Mouse (Mus musculus) WW6 (cell line): ENCODE results near the gene Chst13.

ENCODE experiments used
- DNase-seq: peaks from one replicate; pipeline ENCODE4 v3.0.0-alpha.2; 2013; ENCODE audit warnings: low read depth, low spot score

Gene Chst13

DNA sequence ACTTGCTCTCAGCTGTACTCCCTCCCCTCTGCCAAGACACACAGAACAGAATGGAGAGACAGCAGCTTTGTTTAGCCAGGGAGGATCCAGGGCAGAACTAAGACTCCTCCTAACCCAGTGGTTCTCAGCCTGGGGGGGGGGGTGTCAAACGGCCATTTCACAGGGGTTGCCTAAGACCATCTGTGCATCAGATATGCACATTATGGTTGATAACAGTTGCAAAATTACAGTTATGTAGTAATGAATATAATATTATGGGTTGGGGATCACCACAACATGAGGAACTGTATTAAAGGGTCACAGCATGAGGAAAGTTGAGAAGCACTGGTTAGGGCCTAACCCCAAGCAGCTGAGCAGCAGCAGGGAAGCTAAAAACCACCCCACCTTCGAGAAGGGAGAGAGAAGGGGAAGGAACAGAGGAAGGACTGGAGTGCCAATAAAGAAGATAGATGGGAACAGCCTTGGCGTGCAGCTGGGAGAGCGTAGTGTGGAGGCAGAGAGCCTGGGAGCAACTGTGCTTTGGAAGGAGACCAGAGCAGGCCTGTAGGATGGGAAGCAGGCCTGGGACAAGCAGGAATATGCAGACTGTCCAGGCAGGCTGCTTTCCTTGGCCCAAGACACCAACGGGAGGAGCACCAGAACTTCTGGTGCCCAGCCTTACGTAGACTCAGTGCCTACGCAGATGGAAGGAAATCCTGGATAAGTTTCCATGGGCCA is 5.4 kb downstream of the Chst13 start:
- no peak for DNase-seq

DNA sequence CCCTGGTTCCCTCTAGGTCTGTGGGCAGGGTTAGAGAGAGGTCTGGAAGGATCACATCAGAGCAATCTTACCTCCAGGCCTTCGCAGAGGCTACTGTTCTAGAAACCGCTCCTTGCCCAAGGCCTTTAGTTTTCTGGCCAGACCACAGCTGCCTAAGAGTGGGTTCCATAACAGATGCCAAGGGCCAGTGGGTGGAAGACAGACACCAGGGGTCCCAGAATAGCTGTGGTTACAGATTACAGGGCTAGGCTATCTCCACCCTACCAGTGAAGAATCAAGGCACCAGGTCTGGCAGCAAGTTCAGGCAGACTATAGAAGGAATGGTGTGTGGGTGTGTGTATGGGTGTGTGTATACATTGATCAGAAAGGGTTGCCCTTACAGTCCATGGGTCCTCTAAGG is 6.0 kb downstream of the Chst13 start:
- no peak for DNase-seq

DNA sequence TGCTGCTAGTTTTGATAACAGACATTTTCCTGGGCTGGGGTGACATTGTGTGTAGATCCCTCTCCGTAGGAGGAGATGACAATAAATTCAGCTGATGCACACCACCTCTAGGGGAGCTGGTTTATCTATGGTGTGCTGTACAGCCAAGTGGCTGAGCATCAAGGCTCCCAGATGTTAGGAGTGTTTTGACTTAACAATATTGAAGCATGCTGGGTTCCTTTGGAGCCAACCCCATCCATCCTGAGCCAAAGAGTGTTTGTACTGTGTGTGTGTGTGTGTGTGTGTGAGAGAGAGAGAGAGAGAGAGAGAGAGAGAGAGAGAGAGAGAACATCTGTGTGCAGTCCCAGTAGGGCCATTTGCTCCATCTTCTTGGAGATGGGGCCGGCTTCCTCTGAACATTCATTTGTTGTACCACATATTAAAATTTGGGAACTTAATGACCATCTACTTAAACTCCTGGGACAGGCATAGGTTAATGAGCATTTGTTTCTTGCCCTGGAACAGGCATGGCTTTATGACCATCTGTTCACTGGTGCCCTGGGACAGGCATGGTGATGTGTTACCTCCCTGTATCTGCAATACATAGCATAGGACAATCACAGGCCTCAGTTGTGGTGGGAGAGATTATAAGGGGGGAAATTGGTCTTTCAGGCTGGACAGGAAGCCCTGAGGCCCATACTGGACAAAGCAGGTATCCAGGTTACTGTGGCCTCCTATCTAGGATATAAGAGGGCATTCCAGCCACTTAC is 7.3 kb downstream of the Chst13 start:
- DNase-seq: no peak

DNA sequence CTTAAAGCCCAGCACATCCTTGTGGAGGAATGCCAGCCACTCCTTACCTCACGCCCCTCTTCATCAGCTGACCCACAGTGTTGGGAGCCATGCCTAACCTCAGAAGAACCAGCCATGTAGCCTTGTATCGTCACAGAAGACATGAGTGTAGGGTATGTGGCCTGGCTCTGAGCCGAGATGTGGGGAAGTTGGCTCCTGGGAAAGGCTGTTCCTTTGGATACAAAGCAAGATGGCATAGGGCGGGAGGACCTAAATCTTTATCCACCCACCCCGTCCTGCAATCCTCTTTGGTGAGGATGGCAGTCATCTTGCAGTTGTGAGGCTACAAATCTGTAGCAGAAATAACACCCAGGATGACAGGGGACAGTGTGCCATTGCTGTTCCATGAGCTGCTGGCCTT is 9.0 kb downstream of the Chst13 start:
- no peak for DNase-seq

DNA sequence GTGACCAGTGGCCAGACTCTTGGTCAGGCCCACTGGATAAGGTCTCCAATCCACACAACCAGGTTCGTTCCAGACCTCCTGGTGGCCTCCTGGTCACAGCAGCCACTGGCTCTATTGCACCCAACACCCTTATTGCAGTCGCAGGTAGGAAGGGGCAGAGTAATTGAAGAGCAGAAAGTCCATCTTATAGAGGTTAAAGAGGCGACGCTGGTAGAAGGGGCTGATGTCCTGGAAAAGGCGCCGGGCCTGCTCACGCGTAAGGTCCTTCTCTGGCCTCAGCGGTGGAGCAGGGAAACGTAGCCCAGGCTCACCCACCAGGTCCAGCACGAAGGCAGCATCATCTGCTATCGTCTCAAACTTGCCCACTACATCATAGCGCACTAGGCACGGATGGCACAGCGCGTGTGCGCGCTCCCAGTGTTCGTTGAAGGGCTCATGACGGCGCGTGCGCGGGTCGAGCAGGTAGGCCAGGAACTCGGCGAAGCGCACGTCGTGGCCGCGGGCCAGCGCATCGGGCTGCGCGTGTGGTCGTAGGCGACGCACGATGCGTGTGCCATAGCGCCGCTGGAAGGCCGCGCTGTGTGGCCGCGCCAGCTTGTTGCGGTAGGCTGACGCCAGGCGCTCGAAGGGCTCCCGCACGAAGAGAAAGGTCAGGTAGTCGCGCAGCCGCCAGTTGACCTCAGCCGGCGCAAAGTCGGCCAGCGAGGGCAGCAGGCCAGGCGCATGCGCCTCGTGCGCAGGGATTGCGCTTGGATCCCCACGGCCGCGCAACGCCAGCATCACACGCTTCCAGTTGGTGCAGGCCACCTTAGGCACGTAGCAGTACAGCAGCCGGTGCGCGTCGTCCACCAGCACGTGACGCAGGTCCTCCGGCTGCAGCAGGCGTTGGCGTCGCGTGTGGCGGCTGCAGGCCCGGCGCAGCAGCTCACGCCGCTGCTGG is 15.9 kb downstream of the Chst13 start:
- DNase-seq: no peak

DNA sequence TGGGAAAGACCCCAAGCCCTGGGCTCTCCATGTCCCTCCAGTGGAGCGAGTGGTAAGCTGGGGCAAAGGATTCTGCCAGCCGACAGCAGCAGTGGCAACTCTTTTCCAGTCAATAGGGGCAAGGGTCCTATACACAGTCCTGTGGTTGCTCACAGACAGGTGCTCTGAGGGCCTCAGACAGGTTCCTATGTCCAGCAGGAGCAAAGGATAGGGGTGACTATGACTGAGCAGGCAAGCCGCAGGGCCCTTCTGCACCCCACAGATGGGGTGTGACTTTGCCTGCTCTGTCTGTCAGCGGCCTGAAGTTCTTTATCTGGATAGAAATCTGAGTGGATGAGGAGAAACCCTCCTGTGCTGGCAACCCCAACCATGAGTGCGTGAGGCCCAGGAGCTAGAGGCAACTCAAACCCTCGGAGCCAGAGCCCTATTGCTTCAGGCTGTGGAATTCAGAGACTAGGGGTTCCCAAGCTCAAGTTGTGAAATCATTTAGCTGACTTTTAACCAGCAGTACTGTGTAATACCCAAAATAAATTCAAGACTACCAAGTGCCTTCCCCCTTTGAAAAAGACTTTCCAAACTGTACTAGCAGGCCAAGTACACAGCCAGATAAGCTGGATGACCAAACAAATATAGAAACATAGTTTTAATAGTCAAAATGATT is 18.5 kb downstream of the Chst13 start:
- DNase-seq: no peak

DNA sequence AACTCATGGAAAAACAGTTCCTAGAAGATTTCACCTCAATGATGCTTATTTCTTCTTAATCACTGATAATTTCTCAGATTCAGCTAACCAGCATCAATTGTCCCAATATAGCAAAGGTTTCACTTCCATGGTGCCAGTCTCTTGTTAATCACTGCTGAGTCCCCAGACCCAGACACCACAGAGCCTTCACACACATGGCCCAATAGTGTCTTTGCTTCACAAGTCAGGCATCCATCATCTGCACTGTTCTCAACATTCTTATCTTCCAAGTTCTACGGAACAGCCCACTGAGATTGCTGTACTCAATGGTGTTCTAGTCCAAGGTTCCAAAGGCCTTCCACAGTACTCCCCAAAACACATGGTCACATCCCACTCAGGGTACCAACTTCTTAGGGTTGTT is 24.1 kb downstream of the Chst13 start, which contains the start of gene BC048671:
Gene BC048671 (plus strand): TSS at position 301 of the 400 bp plus-strand sequence.
- no peak for DNase-seq

DNA sequence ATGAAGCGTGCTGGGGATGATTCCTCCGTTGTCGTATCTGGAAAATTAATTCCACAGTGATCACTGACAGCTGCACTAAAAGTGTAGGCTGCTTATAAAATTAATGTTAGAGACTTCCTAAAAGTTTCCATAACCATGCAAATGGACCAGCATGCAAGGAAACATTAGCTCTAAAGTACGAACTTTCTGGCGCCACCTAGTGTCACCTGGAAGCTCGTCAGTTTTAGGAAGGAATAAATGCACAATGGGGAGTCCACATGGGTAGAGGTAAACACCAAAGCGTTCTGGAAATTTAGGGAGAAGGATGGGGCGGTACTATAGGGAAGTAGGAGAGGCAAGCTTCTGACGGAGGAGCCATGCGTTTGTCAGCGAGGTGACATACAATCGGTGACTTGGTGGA is 36.7 kb downstream of the Chst13 start:
- DNase-seq: no peak
